Mouse (Mus musculus) neural tube, embryonic 11.5 days (tissue): Measurements from ENCODE around the gene Kcnk1. TPM values are rescaled to one million over a fixed set of nuclear protein-coding genes. Genes with fewer than 3 reads are reported as not detected.

Experiments used
- ATAC-seq: fragments of 200-750 bp; cut with Nextera tagmentation; 2 replicates; pipeline ENCODE4 v1.8.0; 2017; ENCODE audit warnings: moderate number of reproducible peaks, mild to moderate bottlenecking, moderate TSS enrichment, moderate library complexity; ENCODE audit not compliant: insufficient read depth, low FRiP score, low TSS enrichment
- DNase-seq: peaks from one replicate; pipeline ENCODE4 v3.0.0-alpha.2; 2015; ENCODE audit warnings: low spot score
- H3K27ac ChIP-seq: fragments of 300-500 bp; sonication (generic); 2 replicates; pipeline ENCODE4 v1.5.1; 2014; ENCODE audit warnings: low read depth, mild to moderate bottlenecking, low read length
- H3K27me3 ChIP-seq: fragments of 300-500 bp; sonication (generic); 2 replicates; pipeline ENCODE4 v1.6.1; 2014; ENCODE audit warnings: mild to moderate bottlenecking, low read length, mixed read lengths; ENCODE audit not compliant: control insufficient read depth, insufficient read depth
- H3K36me3 ChIP-seq: fragments of 300-500 bp; sonication (generic); 2 replicates; pipeline ENCODE4 v1.6.1; 2014; ENCODE audit warnings: mild to moderate bottlenecking, low read length, moderate library complexity, mixed read lengths; ENCODE audit not compliant: control insufficient read depth, insufficient read depth
- H3K4me1 ChIP-seq: fragments of 300-500 bp; sonication (generic); 2 replicates; pipeline ENCODE4 v1.6.1; 2014; ENCODE audit warnings: low read length, mixed read lengths; ENCODE audit not compliant: control insufficient read depth, insufficient read depth
- H3K4me2 ChIP-seq: fragments of 300-500 bp; sonication (generic); 2 replicates; pipeline ENCODE4 v1.6.1; 2014; ENCODE audit warnings: low read depth, mild to moderate bottlenecking, moderate library complexity
- H3K4me3 ChIP-seq: fragments of 300-500 bp; sonication (generic); 2 replicates; pipeline ENCODE4 v1.5.1; 2014; ENCODE audit warnings: low read depth, low read length
- H3K9ac ChIP-seq: fragments of 300-500 bp; sonication (generic); 2 replicates; pipeline ENCODE4 v1.6.1; 2014; ENCODE audit warnings: mild to moderate bottlenecking, low read length
- H3K9me3 ChIP-seq: fragments of 300-500 bp; sonication (generic); 2 replicates; pipeline ENCODE4 v1.6.1; 2016; ENCODE audit warnings: low read length; ENCODE audit not compliant: control insufficient read depth
- WGBS: fragments of 180-500 bp; shearing (Covaris S2); extraction: QIAGEN DNeasy Blood & Tissue Kit; methylation state at CpG from one replicate; pipeline ENCODE4 v1.1.7; 2014; 5-methylcytosine and 5-hydroxymethylcytosine counted together
- polyA plus RNA-seq: library from polyadenylated mRNA; unstranded; fragments of >200 nt; fragmentation: Nextera tagmentation; extraction: Ambion mirVana; gene quantifications from 2 replicates; pipeline ENCODE4 v1.2.1, GENCODE M21; 2014

Gene Kcnk1
- polyA plus RNA-seq, 1 experiment from 2014 or later = 6.1 TPM

GRCm38 (mm10) chr8:125960037-125960436 lies 34.9 kb upstream of the Kcnk1 start:
- no peak overlapping the region for H3K4me3 ChIP-seq
- H3K9ac ChIP-seq = no peak overlapping the region
- H3K27ac ChIP-seq = no peak overlapping the region
- peaks cover 5% of the 10 kb centered on the region; the same call in 1 of the 2 replicates for H3K9me3 ChIP-seq
- H3K27me3 ChIP-seq = no peaks in the 10 kb centered on the region
- H3K36me3 ChIP-seq = no peaks in the 10 kb centered on the region
- no peak for ATAC-seq
- DNase-seq = no peak
- no peak overlapping the region for H3K4me2 ChIP-seq
- WGBS = 86% methylated on average over 8 of the region's 8 CpGs
- no peaks in the 10 kb centered on the region for H3K4me1 ChIP-seq

- no peak for DNase-seq
- no peak overlapping the region for H3K4me3 ChIP-seq
- no peaks in the 10 kb centered on the region for H3K27me3 ChIP-seq
- no peak for ATAC-seq
- no peak overlapping the region for H3K9ac ChIP-seq
- no peaks in the 10 kb centered on the region for H3K4me1 ChIP-seq
- WGBS = 89% methylated on average over 6 of the region's 6 CpGs
- no peak overlapping the region for H3K27ac ChIP-seq
- peaks cover 5% of the 10 kb centered on the region; the same call in 1 of the 2 replicates for H3K9me3 ChIP-seq
- H3K36me3 ChIP-seq = no peaks in the 10 kb centered on the region
- H3K4me2 ChIP-seq = no peak overlapping the region
Measured at GRCm38 (mm10) chr8:125961790-125962189, 33.2 kb upstream of the Kcnk1 start.

- no peak overlapping the region; the same call in 1 of the 2 replicates for H3K4me2 ChIP-seq
- H3K4me3 ChIP-seq = no peak overlapping the region
Measured at GRCm38 (mm10) chr8:125963807-125964211, 31.2 kb upstream of the Kcnk1 start.

GRCm38 (mm10) chr8:125971336-125971735 lies 23.6 kb upstream of the Kcnk1 start:
- H3K36me3 ChIP-seq = no peaks in the 10 kb centered on the region
- no peak overlapping the region for H3K9ac ChIP-seq
- no peaks in the 10 kb centered on the region for H3K27me3 ChIP-seq
- no peak for ATAC-seq
- 72% methylated on average over 3 of the region's 3 CpGs for WGBS
- no peak overlapping the region for H3K27ac ChIP-seq
- H3K4me3 ChIP-seq = no peak overlapping the region
- DNase-seq = no peak
- H3K9me3 ChIP-seq = no peaks in the 10 kb centered on the region
- H3K4me1 ChIP-seq = no peaks in the 10 kb centered on the region
- H3K4me2 ChIP-seq = no peak overlapping the region

More at GRCm38 (mm10) chr8:125963807-125964211, 31.2 kb upstream of the Kcnk1 start:
- no peaks in the 10 kb centered on the region for H3K4me1 ChIP-seq
- H3K27me3 ChIP-seq = no peaks in the 10 kb centered on the region
- no peak overlapping the region for H3K27ac ChIP-seq
- H3K9me3 ChIP-seq = peaks cover 5% of the 10 kb centered on the region; the same call in 1 of the 2 replicates
- H3K36me3 ChIP-seq = no peaks in the 10 kb centered on the region
- DNase-seq (no peak), ATAC-seq (no peak)
- no peak overlapping the region for H3K9ac ChIP-seq
- WGBS = 7% methylated on average over 11 of the region's 11 CpGs

GRCm38 (mm10) chr8:125975981-125976380 lies 19.0 kb upstream of the Kcnk1 start:
- Histone ChIP-seq H3K9me3 (no peaks in the 10 kb centered on the region), H3K4me3 (no peak overlapping the region), H3K27me3 (no peaks in the 10 kb centered on the region), H3K4me1 (no peaks in the 10 kb centered on the region), H3K9ac (no peak overlapping the region), H3K4me2 (no peak overlapping the region), H3K27ac (no peak overlapping the region), H3K36me3 (no peaks in the 10 kb centered on the region)
- DNase-seq (no peak), ATAC-seq (no peak)
- 84% methylated on average over 4 of the region's 4 CpGs for WGBS

GRCm38 (mm10) chr8:125980826-125981225 lies 14.1 kb upstream of the Kcnk1 start:
- Histone ChIP-seq H3K9ac (no peak overlapping the region), H3K36me3 (no peaks in the 10 kb centered on the region), H3K4me1 (no peaks in the 10 kb centered on the region), H3K27ac (no peak overlapping the region), H3K9me3 (no peaks in the 10 kb centered on the region), H3K27me3 (no peaks in the 10 kb centered on the region), H3K4me2 (no peak overlapping the region), H3K4me3 (no peak overlapping the region)
- DNase-seq (no peak), ATAC-seq (no peak)
- 36% methylated on average over 6 of the region's 6 CpGs for WGBS

GRCm38 (mm10) chr8:125983515-125983914 lies 11.5 kb upstream of the Kcnk1 start:
- Histone ChIP-seq H3K27me3 (no peaks in the 10 kb centered on the region), H3K9ac (no peak overlapping the region), H3K4me1 (no peaks in the 10 kb centered on the region), H3K9me3 (no peaks in the 10 kb centered on the region), H3K4me3 (no peak overlapping the region), H3K36me3 (no peaks in the 10 kb centered on the region), H3K27ac (no peak overlapping the region), H3K4me2 (no peak overlapping the region)
- 82% methylated on average over 3 of the region's 3 CpGs for WGBS
- DNase-seq (no peak), ATAC-seq (no peak)

- Histone ChIP-seq H3K9ac (no peak overlapping the region), H3K4me2 (no peak overlapping the region), H3K4me1 (no peaks in the 10 kb centered on the region), H3K27me3 (no peaks in the 10 kb centered on the region), H3K4me3 (no peak overlapping the region), H3K36me3 (no peaks in the 10 kb centered on the region), H3K27ac (no peak overlapping the region), H3K9me3 (no peaks in the 10 kb centered on the region)
- no peak for DNase-seq
- 85% methylated on average over 4 of the region's 4 CpGs for WGBS
- no peak for ATAC-seq
Measured at GRCm38 (mm10) chr8:125984140-125984539, 10.8 kb upstream of the Kcnk1 start.

GRCm38 (mm10) chr8:125985364-125985763 lies 9.6 kb upstream of the Kcnk1 start:
- Histone ChIP-seq H3K36me3 (no peaks in the 10 kb centered on the region), H3K4me1 (no peaks in the 10 kb centered on the region), H3K4me2 (no peak overlapping the region), H3K27ac (no peak overlapping the region), H3K9me3 (no peaks in the 10 kb centered on the region), H3K4me3 (no peak overlapping the region), H3K9ac (no peak overlapping the region), H3K27me3 (no peaks in the 10 kb centered on the region)
- ATAC-seq (no peak), DNase-seq (no peak)
- 96% methylated on average over 2 of the region's 2 CpGs for WGBS
